Mouse (Mus musculus) c-Kit-positive CD71-positive TER-119-negative erythroid progenitor cells, embryonic 14.5 days (primary cell): ENCODE measurements around the gene Bmp2.

Source experiments
- DNase-seq: peaks from one replicate; pipeline ENCODE4 v3.0.0-alpha.2; 2013; ENCODE audit warnings: low read depth

Gene Bmp2

DNA sequence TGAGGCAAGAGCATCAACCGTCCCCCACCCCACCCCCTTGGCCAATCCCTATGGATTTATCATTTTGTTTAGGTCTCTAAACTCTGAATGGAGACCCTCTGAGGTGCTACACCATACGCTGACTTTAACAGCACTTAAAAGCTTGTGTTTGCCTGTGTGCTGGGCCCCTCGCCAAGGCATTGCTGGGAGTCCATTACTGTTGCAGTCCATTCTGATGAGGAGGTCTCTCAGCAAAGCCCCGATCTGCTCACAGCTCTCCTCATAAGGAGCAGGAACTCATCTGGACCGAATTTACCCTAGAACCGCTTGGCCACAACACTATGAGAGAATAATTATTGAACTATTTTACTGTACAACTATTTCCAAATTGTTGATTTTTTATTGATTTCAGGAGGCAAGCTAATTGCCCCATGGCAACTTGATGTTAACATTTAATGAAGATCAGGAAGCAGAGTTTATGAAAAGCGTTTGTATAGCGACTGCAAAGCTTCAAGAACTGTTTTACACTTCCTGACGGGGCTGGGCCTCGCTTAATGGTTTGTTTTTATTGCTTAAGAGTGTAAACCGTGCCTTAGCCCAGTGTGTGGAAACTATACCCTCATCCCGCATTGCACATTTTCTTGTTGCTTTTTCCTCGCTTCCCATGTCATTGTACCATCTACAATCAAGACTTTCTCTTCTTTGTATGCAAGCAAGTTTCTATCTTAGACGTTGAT lies 14.2 kb downstream of the Bmp2 start:
- no peak for DNase-seq

DNA sequence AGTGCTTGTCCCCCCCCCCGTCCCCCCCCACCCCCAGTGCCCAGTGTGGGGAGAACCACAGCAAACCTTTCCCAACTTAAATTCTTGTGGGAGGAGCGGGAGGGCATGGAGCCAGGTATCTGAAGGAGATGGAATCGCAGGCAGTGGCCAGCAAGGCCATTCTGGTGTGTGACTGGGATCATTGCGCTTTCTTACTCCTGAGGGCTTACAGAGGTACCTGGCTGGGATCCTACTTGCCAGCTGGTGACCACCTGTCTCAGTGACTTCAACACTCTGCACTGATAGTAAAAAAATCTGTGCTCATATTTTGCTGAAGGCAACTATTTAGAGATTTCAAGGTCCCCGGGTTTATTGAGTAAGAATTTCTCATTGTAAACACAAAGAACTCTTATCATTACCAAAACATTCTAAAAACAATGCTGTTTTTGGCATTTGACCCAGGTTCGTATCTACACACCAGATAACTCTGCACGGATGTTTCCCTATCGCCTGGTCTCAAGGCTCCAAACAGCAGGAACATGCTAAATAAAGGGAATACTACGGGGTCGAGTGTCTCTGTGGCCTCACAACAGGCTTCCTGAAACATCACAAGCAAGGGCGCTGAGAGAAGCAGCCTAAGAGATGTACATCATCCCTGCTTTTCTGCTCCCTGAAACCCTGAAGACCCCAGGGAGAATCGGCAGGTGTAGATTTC lies 39.8 kb downstream of the Bmp2 start:
- DNase-seq = no peak
